Mouse (Mus musculus): ENCODE measurements around the gene Mep1a.
"Not testable (repeated sequence)": the region's sequence is repeated elsewhere in the genome, so short reads cannot be mapped to it uniquely, and the experiment has no call there.

Gene Mep1a

GRCm38 (mm10) chr17:43502592-43502991 is at the start of gene Mep1a:
TSS of gene Mep1a (minus strand) at chr17:43502812.
- CTCF ChIA-PET, result no interaction called here

GRCm38 (mm10) chr17:43551122-43551630 is 48.6 kb upstream of the Mep1a start:
- CTCF ChIA-PET, result interaction anchor here (0.6 kb wide), 1 partner anchor 15 kb away, joined by 4 read pairs; no protein-coding TSS in a partner anchor

- CTCF ChIA-PET, result no interaction called here
Observed at GRCm38 (mm10) chr17:43544040-43544439, 41.4 kb upstream of the Mep1a start.

GRCm38 (mm10) chr17:43543539-43543938 is 40.9 kb upstream of the Mep1a start, which contains the start of gene Ankrd66:
TSS of gene Ankrd66 (minus strand) at chr17:43543639.
- CTCF ChIA-PET, result no interaction called here

GRCm38 (mm10) chr17:43538767-43539166 is 36.2 kb upstream of the Mep1a start:
- CTCF ChIA-PET, result no interaction called here

- CTCF ChIA-PET, result not testable (repeated sequence)
Observed at GRCm38 (mm10) chr17:43536841-43537240, 34.2 kb upstream of the Mep1a start.

GRCm38 (mm10) chr17:43534362-43535222 is 32.0 kb upstream of the Mep1a start:
- CTCF ChIA-PET, result no interaction called here

GRCm38 (mm10) chr17:43531192-43531591 is 28.6 kb upstream of the Mep1a start:
- CTCF ChIA-PET, result no interaction called here

- CTCF ChIA-PET, result no interaction called here
Observed at GRCm38 (mm10) chr17:43530507-43530906, 27.9 kb upstream of the Mep1a start.

- CTCF ChIA-PET, result no interaction called here
Observed at GRCm38 (mm10) chr17:43520166-43520565, 17.6 kb upstream of the Mep1a start.

- CTCF ChIA-PET, result interaction anchor here (0.7 to 1.0 kb wide), 3 partner anchors 86 to 91 kb away, joined by 3 to 6 read pairs (median 3); no protein-coding TSS in a partner anchor
Observed at GRCm38 (mm10) chr17:43518644-43519409, 16.2 kb upstream of the Mep1a start.

GRCm38 (mm10) chr17:43510782-43511181 is 8.2 kb upstream of the Mep1a start:
- CTCF ChIA-PET, result no interaction called here

- CTCF ChIA-PET, result no interaction called here
Observed at GRCm38 (mm10) chr17:43504594-43504934, 2.0 kb upstream of the Mep1a start.

- CTCF ChIA-PET, result no interaction called here
Observed at GRCm38 (mm10) chr17:43503861-43504593, 1.4 kb upstream of the Mep1a start.

- CTCF ChIA-PET, result no interaction called here
Observed at GRCm38 (mm10) chr17:43501631-43502030, 981 bp downstream of the Mep1a start.

- CTCF ChIA-PET, result no interaction called here
Observed at GRCm38 (mm10) chr17:43501223-43501622, 1.4 kb downstream of the Mep1a start.

GRCm38 (mm10) chr17:43500513-43500912 is 2.1 kb downstream of the Mep1a start:
- CTCF ChIA-PET, result no interaction called here

- CTCF ChIA-PET, result no interaction called here
Observed at GRCm38 (mm10) chr17:43497521-43497920, 5.1 kb downstream of the Mep1a start.

- CTCF ChIA-PET, result no interaction called here
Observed at GRCm38 (mm10) chr17:43495502-43495901, 7.1 kb downstream of the Mep1a start.

GRCm38 (mm10) chr17:43490371-43490770 is 12.2 kb downstream of the Mep1a start:
- CTCF ChIA-PET, result not testable (repeated sequence)

GRCm38 (mm10) chr17:43488439-43489151 is 14.0 kb downstream of the Mep1a start:
- CTCF ChIA-PET, result interaction anchor here (0.6 kb wide), 1 partner anchor 102 kb away, joined by 9 read pairs; no protein-coding TSS in a partner anchor

Data from spleen, embryonic (tissue).